Mouse (Mus musculus): ENCODE results near the gene Rpl36-ps4.

Rpl36-ps4 gene

DNA sequence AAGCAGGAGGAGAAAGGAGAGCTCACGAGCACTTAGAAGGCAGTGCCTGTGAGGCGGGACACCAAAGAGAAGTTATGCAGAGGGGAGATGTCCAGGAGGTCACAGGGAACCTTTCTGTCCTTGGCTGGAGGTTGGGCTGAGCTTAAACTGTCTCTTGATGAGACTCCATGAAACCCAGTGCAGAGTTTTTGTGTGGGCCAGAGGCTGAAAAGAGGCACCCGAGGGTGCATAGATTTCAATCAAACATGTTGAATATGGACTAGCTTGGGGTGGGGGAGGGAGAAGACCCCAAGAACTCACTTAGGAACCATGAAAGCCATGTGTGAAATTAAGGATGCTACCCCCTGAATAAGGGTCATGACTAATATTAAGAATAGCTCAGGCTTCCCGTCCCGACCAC is at the start of gene Rpl36-ps4:
Rpl36-ps4 (plus strand) TSS at position 301 of the 400 bp plus-strand sequence.
- no peak for DNase-seq (ENCODE audit: low read depth in 2 of 2, low spot score in 2 of 2)

DNA sequence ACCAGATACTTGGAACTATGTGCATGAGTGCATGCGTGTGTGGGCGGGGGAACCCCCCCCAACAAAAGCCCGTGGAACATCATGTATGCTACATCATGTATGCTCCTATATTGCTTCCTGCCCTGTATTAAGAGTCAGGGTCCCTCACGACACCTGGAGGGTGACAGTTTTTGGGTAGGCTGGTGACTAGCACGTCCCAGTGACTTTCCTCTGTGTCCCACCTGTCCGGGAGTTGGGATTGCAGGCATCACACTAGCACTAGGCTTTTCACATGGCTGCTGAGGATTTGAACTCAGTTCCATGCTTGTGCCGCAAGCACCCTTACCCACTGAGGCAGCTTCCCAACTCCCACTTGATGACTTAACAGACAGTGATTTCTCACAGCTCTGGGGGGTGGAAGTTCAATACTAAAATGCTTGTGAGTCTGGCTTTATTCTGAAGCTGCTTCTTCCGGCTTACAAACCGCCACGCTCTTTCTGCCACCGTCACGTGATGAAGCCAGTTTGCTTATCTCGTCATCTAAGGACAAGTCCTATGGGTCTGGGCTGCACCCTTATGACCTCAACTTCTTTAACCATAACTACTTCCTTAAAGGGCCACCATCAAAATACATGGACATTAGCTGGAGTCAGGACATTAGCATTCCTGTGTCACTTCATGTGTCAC is 49.2 kb upstream of the Rpl36-ps4 start:
- DNase-seq (ENCODE audit: low read depth in 2 of 2, low spot score in 2 of 2) = no peak

DNA sequence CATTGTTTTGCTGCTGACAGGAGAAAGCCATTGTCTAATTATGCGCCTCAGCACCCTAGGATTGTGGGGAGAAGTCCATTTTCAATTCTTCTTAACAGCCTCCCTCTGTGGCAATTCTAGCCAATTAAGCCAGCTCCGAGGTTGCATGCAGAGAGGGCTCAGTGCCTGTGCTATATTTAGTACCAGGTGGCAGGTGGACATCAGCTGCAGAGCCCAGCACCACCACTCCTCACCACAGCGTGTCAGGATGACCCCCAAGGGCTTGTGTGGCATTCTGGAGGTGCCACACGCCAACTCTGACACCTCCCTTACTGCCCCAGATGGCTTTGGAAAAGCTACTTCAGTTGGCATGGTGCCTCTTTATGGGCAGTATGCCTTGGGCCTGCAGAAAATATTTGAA is 48.5 kb upstream of the Rpl36-ps4 start:
- DNase-seq (ENCODE audit: low read depth in 2 of 2, low spot score in 2 of 2) = no peak

DNA sequence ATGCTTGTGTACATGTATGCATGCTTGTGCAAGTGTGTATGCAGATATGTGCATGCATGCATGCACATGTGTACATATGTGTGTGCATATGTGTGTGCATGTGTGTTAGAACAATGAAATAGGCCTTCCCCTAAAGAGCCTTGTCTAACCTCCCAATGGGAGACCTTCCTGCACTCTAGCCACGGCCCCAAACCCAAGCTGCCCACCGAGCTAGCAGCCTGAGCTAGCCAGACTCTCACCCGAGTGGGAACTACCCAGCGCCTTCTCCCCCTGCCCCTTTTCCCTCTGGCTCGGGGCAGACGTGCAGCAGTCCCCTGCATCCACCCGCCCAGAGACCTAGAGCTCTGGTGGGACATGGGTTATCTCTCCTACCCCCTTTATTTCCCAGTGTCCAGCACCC is 47.3 kb upstream of the Rpl36-ps4 start:
- DNase-seq (ENCODE audit: low read depth in 2 of 2, low spot score in 2 of 2) = no peak

DNA sequence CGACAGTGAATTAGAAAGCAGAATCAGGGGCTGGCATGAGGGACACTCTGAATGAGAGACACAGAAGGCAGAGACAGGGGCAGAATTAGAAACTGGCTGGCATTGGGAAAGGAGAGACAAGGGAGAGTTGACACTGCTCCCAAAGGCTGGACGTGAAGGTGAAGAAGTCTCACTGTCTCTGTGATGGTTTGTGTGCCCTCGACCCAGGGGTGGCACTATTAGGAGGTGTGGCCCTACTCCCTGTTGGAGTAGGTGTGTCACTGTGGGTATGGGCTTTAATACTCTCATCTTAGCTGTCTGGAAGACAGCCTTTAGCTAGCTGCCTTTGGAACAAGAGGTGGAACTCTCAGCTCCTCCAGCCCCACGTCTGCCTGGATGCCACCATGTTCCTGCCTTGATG is 46.8 kb upstream of the Rpl36-ps4 start:
- DNase-seq (ENCODE audit: low read depth in 2 of 2, low spot score in 2 of 2) = no peak

DNA sequence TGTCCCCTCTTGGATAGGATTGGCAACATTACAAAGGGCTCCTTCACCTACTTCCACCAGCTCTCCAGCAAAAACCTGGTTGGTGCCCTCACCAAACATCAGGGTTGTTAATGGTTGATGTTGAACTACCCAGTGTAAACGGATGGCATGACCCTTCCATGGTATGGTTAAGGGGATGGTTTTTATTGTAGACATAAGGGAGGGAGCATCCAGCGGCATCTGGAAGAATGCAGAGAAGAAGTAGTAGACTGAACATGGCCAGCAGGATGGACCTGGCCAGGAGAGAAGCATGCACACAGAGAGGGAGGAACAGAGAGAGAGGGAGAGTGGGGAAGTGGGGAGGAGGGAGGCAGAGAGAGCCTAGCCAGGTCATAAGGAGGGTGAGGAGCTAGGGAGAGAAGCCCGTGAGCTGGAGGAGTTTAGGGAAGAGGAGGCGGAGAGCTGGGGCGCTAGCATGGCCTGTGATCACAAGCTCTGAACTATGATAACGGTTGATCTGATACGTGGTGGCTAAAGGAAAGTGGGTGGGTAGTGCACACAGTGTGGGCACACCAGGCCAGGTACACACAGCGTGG is 45.3 kb upstream of the Rpl36-ps4 start:
- no peak for DNase-seq (ENCODE audit: low read depth in 2 of 2, low spot score in 2 of 2)

DNA sequence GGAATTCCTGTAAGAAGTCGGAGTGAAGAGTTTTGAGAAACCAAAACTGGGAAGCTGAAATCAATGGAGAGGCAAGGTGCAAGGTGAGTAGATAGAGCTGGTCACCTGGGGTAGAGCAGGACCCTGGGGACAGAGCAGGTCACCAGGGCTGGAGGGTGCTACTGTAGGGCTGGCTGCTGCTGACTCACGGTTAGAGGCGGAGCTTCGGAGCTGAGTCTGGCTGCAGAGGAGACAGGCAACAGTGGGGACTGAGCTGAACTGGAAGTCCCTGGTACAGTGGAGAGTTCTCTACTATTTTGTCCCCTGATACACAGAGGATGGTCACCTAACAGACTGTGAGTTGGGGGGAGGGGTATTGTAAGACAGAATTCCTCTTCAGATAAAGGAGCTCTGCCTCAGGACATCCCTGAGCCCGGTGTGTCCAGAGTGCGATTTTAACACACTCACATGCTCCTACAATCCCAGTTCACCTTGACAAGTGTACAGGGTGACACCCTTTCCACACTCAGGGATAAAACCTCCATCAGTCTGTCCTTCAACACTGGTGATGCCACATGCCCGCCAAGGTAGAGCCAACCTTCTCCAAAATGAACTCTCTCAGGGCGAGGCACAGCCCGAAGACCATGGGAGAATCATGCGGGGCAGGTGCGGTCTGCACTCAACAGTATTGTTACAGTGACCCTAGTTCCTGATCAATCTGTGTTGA is 44.3 kb upstream of the Rpl36-ps4 start:
- DNase-seq (ENCODE audit: low read depth in 2 of 2, low spot score in 2 of 2) = no peak

DNA sequence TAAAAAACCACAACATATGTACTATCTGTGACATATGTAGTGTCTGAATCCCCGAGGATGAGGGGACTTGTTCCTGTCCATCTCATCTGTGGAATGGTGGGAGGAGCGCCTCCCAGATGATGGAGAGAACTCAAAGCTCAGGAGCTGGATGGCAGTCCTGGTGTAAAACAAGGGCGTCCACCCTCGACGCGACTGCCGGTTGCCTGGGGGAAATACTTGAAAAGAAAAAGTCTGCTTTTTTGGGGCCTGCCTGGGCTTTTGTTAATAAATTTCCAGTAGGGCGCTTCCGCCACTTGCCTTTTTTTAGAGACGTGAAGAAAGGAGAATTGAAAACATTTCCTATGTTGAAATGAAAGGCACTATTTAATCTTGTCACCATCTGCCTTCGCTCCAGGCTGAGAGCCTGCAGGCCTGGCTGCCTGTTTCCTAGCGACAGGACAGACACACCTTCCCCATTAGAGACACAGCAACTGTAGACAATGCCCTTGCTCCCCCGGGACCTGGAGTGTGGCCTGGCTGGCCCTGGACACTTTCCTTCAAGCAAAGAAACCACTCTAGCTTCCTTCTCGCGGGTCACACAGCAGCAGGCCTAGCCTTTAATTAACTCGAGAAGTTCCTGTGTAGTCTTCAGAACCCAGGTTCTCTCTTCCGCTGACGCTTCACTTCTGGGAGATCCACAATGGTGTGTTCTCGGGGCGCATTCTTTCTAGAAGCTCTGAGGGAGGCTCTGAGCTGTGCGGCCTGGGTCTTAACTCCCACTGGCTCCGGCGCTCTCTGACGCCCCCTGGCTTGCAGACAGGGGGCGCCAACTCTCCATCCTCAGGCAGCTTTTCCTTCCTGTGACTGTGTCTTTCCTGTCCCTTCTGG is 43.3 kb upstream of the Rpl36-ps4 start:
- DNase-seq (ENCODE audit: low read depth in 2 of 2, low spot score in 2 of 2) = no peak

DNA sequence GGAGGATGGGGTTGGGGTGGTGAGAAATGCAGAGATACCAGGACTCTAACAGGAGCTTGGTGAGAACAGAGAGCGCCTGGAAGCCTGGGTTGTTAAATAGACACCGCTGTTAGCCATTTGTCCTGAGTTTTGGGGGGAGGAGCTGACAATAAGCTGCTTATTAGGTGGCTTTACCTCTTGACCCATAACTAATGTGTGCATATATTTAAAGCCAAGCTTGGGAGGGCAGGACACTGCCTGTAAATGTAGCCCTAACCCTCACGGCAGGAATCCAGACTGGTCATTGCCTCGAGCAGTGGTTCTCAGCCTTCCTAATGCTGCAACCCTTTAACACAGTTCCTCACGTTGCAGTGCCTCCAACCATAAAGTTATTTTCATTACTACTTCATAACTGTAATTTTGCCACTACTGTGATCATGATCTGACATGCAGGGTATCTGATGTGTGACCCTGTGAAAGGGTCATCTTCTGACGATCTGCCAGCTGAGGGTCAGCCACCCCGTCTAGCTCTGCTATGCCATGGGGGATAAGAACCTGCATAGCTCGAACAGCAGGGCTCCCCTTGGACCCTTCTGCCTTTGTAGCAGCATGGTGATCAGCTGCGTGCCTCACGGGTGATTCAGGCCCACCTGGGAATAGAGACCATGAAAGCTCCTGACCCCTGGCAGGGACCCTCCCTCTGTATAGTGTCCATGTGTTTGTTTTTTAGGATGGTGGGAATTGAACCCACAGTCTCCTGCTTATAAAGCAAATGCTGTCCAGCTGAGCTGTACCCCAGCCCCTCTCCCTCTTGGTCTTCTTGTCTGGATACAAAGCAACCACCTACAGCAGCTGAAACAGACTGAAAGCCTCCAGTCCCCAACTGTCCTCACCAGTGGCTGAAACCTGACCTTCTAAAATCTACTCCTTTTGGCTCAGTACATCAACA is 42.0 kb upstream of the Rpl36-ps4 start:
- no peak for DNase-seq (ENCODE audit: low read depth in 2 of 2, low spot score in 2 of 2)

DNA sequence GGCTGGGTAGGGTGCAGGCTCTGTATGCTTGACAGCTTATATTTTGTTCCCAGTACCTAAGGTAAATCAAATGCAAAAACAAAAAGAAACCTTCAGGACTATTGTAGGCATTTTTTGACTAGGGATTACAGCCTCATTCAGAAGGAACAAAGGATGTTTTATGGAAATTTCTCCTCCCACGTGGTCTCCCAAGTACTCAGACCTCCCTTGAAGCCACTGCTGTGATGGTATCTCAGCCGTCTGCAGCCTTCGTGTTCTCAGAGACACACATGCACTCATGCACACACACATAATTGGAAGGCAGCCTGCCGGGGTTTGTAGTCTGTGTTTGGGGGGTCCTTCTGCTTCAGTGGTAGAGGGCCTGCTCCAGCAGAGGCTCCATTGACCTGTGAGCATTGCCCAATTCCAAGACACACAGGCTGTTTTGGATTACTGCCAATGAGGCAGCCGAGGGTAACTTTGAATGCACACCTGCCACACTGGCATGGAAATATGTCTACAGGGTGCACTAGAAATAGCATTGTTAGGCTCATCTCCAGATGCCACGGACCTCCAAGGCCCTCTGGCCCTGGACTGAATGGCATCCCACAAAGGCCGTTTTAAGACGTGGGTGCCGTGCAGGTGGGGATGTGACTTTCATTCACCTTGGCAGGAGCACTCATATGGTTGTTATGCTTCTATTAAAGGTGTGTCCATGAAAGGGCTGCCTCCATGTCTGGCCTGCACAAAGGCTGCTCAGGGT is 41.1 kb upstream of the Rpl36-ps4 start:
- no peak for DNase-seq (ENCODE audit: low read depth in 2 of 2, low spot score in 2 of 2)

DNA sequence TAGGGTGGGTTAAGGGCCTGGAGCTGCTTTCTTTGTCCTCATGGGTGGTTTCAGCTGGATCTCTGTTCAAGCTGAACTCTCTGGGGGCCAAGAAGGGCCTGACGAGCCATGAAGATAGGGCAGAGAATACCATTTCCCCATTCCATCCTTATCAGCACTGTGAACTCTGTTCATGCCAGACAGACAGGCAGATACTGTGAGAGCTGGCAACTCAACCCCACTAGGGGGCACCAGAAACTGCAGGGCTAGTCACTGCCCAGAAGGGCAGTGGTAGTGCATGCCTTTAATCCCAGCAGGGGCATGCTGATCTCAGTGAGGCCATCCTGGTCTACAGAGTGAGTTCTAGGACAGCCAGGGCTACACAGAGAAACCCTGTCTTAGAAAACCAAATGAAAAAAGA is 38.2 kb upstream of the Rpl36-ps4 start:
- DNase-seq (ENCODE audit: low read depth in 2 of 2, low spot score in 2 of 2) = peak in 1 of 2 experiments; percentile 14

DNA sequence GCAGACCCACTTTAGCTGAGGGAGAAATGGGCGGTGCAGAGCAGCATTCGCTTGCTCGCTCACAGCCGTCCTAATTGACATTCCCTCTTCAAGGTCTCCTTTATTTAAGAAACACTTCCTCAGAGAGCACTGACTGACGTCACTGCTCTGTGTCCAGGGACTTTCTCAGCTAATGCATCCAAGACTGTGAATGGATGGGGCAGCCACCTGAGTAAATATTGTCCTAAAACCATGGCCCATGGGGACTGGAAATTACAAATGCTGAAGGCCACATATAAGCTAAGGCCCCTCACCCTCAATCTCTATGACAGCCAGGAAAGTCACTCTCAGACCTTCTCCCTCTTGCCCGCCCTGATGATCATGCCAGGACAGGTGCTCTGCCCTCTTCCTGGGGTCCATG is 23.6 kb upstream of the Rpl36-ps4 start:
- no peak for DNase-seq (ENCODE audit: low read depth in 2 of 2, low spot score in 2 of 2)

DNA sequence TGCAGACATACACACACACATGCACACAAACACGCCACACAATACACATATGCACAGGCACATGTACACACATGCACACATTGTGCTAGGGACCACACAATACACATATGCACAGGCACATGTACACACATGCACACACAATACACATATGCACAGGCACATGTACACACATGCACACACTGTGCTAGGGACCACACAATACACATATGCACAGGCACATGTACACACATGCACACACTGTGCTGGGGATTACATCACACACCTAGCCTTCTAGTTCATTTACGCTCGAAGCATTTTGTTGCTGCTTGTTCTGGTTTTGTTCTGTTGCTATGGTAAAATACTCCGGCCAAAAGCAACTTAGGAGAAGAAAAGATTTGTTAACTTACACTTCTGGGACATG is 20.1 kb upstream of the Rpl36-ps4 start:
- no peak for DNase-seq (ENCODE audit: low read depth in 2 of 2, low spot score in 2 of 2)

DNA sequence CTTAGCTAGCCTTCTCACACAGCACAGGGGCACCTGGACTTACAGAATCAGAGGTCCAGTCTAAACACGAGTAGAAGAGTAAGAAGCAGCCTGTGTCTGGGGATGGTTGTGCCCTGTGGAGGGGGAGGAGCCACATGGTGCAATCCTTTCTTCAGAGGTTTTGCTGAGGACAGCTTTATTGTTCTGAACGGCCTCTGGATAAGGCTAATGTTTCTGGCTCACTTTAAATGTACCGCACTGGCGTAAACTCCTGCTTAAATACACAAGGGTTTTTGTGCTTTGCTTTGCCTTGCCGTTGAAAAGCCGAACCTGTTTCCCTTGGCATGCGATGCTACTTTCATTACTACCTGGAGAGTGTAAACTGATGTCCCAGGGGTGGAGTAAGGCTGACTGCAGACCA is 19.6 kb upstream of the Rpl36-ps4 start:
- DNase-seq (ENCODE audit: low read depth in 2 of 2, low spot score in 2 of 2) = no peak

DNA sequence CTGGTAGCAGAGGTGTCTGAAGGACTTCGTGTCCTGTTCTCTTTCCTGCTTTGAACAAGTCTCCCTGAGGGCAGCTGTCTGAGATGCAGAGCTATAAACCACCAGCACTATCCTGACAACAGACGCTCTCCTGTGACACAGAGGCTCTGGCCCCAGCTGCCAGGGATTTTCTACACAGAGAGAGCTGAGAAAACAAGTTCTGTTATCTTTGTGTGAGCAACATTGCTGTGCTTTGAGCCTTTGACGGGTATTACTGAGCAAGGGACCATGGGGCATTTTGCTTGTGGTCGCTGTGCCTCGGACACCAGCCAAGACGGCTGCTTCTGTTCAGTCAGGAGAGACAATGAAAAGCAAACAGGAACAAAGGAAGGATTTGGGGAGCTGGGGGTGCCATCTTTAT is 17.6 kb upstream of the Rpl36-ps4 start:
- DNase-seq (ENCODE audit: low read depth in 2 of 2, low spot score in 2 of 2) = no peak

DNA sequence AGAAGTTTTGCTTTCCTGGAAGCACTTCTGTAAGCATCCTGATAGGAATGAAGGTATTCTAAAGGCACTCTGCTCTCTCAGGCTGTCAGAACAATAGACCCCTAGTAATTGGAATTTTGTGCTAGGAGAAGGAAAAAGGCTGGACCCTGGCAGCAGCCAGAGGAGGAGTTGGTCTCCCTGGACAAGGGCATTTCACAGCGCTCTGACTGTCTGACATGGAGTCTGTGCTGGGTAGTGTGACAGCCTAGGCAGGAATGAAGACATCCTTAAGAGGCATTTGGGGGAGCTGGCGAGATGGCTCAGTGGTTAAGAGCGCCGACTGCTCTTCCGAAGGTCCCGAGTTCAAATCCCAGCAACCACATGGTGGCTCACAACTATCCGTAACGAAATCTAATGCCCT is 17.1 kb upstream of the Rpl36-ps4 start:
- no peak for DNase-seq (ENCODE audit: low read depth in 2 of 2, low spot score in 2 of 2)

DNA sequence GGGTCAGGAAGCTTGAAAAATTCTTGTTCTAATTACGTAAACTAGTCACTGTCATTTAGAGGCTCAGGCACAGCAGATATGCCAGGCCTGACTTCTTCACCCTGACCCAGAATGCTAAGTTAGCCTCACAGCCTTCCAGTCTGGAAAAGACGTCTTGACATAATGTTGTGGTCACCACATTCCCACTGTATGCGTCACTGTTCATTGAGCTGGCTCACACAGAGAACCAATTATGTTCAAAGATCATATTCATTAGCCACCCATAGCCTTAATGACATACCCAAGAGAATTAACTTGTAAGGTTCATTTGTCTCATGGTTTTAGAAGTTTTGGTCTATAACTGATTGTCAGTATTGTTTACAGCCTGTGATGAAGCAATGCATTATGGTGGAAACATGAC is 5.4 kb upstream of the Rpl36-ps4 start:
- DNase-seq (ENCODE audit: low read depth in 2 of 2, low spot score in 2 of 2) = no peak

DNA sequence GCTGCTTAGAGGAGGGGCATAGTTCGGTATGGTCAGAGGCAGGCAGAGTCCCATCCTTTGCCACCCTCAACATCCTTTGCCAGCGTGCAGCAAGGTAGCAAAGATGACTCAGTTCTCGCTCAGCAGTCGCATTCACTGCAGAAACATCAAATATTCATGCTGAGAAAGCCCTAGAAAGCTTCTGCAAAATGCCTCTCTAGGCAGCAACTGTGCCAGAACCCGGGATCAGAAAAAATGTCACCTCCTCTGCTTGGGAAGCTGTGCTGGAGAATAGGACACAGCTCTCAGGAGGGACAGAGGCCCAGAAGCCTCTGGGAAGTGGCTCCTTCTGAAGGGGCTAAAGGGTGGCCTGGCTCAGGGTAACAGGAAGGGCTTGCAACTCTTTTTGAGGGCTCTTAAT is 2.7 kb upstream of the Rpl36-ps4 start:
- DNase-seq (ENCODE audit: low read depth in 2 of 2, low spot score in 2 of 2) = no peak

DNA sequence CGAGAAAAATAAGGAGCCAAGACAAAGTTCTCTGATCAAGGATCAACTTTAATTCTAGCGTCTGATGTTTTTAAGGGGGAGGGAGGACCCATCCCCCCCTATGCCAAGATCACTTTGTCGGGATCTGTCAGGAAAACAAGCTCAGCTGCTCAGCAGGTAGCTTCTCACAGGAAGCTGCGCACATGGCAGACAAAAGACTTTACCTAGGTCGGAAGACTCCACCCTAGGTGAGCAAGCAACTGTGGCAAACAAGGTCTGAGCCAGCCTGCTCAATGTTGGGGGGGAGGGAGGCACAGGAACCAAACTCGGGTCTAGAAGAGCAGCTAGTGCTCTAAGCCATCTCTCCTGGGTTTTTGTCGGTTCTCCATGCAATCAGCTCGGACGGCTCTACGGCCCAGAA is 13.5 kb downstream of the Rpl36-ps4 start:
- no peak for DNase-seq (ENCODE audit: low read depth in 2 of 2, low spot score in 2 of 2)

DNA sequence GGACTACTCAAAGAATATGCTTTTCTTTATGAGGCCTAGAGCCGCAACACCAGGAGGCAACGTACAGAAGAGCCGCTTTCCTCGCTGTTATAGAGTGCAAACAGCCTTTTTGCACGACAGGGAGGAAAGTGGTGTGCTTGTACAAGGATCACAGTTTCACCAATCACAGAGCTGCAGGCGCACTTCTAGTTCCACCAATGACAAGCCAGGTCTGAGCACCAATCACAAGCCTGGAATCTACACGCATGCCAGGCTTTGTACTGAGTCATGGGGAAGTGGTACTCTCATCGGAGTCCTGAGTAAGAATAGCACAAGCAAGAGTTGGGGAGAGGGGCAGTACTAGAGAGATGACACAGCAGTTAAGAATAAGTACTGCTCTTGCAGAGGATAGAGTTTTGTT is 14.0 kb downstream of the Rpl36-ps4 start:
- DNase-seq (ENCODE audit: low read depth in 2 of 2, low spot score in 2 of 2) = no peak

Measured in CD8-positive naive resting alpha-beta T cell, adult 2 months (primary cell).